Mouse (Mus musculus): Measurements from ENCODE around the gene Il4. TPM values are rescaled to one million over a fixed set of nuclear protein-coding genes. Genes with fewer than 3 reads are reported as not detected.

The Il4 gene
- polyA plus RNA-seq, 1 experiment: 0.81 TPM

GRCm38 (mm10) chr11:53634556-53634955 is 16.1 kb upstream of the Il4 start, which contains the start of gene Il13:
Il13 (minus strand) TSS chr11:53634702.
- no peak for TF ChIP-seq GATA1 (IDR thresholded peaks at IDR 0.05; ENCODE audit: low read length)

GRCm38 (mm10) chr11:53633644-53634043 is 15.2 kb upstream of the Il4 start:
- TF ChIP-seq GATA1 (IDR thresholded peaks at IDR 0.05; ENCODE audit: low read length): peak; percentile 27

- no peak for TF ChIP-seq GATA1 (IDR thresholded peaks at IDR 0.05; ENCODE audit: low read length)
These were observed 13.8 kb upstream of the Il4 start for GRCm38 (mm10) chr11:53632122-53632733.

GRCm38 (mm10) chr11:53627859-53628258 is 9.4 kb upstream of the Il4 start:
- TF ChIP-seq GATA1 (IDR thresholded peaks at IDR 0.05; ENCODE audit: low read length): no peak

DNA sequence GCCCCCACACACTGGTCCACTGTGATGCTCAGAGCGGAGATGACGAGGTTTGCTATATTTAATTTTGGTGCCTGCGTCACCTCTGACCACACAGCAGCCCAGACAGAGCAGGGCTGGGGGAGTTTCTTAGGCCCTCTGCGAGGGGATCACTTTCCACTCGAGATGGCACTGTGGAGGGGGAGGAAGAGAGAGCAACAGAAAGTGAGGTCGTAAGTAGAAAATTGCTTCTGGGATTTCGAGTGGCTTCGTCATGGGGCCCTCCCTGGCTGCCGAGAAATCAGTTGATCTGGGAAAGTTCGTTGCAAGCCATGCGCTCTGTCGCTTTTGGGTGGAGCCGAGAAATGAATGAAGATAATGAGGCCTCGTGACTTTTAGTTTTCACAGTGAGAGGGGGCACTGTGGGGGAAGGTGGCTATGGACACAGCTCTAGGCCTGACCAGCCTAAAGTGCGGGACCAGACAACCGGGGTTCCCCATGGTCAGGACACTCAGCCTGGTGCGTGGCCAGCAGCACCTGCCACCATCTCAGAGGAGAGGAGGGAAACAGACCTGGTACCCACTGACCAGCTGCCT is 8.4 kb upstream of the Il4 start:
- no peak for TF ChIP-seq GATA1 (IDR thresholded peaks at IDR 0.05; ENCODE audit: low read length)

DNA sequence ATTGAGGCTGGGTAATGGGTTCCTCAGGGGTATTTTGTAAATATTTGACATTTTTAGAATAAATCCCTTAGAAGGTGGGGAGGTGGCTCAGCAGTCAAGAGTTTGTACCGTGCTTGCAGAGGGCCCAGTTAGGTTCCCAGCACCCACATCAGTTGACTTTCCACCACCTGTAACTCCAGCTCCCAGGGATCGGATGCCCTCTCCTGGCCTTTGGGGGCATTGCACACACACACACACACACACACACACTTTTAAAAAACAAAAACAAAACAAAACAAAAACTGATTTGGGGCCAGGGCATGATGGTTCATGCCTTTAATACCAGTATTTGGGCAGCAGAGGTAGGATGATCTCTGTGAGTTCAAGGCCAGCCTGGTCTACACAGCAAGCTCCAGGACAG is 5.7 kb upstream of the Il4 start:
- TF ChIP-seq GATA1 (IDR thresholded peaks at IDR 0.05; ENCODE audit: low read length): no peak

DNA sequence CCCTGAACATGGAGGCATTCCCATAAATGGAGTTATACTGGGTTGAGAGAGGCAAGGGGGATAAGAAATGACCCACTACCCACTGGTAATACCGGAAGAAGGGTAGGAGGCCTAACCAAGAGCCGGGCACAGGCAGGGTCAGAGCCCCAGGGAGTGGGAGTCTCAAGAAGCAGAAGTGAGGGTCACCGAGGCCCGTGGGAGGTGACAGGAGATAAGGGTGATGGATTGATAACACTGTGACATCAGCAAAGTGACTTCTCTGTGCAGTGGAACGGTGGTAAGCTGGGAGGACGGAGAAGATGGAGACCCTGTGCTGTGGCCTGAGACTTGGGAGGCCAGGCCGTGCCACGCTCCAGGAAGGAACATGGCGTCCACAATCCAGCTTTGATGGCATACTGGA is 5.1 kb upstream of the Il4 start:
- TF ChIP-seq GATA1 (IDR thresholded peaks at IDR 0.05; ENCODE audit: low read length): no peak

DNA sequence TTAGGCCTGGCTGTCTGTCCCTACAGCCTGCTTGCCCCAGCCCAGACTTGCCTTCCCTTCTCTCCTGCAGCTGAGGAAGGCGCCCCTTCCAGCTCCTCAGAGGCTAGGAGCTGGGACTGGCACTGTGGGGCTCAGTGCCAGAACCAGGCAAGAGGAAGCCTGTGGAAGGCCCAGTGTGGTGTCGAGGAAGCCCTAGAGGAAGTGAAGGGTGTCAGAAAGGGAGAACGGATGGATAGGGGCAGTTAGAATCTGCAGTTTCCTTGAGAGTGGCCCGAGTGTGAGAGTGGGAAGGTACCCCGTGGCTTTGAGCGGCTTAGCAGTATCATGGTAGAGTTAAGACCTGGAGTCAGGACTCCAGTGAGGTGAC is 4.0 kb upstream of the Il4 start:
- TF ChIP-seq GATA1 (IDR thresholded peaks at IDR 0.05; ENCODE audit: low read length): no peak

DNA sequence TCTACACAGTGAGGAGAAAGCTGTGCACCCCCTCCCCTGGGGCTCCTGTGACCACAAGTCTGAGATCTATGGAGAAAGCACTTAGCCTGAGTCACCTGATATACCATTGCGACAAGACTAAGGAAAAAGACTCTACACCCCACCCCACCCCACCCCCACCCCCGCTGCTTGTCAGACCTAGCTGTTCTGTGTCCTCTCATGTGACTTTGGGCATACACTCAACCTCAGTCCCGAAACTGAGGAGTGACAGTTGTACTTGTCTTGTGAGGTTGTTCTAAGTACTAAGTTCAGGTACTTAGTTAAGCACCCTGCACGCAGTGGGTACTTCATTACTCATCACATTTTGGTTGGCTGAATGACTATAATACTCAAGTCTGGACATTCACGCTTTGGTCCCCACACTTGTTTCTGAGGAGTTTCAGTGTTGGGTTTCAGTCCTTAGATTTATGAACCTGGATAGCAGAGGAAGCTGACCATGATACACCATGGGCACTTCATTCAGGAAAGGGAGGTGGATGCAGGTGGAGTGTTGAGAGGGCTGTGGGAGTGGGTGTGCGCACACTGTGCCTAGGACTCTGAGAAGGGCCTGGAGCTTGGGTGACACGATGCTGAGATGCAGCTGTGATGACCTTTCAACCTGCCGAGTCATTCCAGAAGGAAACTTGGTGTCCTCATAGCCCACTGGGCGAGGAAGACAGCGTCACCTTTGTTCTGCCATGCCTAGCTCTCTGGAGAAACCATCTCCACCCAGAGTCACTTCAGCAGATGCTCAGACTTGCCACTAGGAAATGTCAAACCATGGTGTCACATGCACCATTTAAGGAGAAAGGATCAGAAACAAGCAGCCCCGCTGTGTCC is 3.3 kb upstream of the Il4 start:
- no peak for TF ChIP-seq GATA1 (IDR thresholded peaks at IDR 0.05; ENCODE audit: low read length)

- TF ChIP-seq GATA1 (IDR thresholded peaks at IDR 0.05; ENCODE audit: low read length): no peak
These were observed 1.6 kb upstream of the Il4 start for GRCm38 (mm10) chr11:53620094-53620493.

DNA sequence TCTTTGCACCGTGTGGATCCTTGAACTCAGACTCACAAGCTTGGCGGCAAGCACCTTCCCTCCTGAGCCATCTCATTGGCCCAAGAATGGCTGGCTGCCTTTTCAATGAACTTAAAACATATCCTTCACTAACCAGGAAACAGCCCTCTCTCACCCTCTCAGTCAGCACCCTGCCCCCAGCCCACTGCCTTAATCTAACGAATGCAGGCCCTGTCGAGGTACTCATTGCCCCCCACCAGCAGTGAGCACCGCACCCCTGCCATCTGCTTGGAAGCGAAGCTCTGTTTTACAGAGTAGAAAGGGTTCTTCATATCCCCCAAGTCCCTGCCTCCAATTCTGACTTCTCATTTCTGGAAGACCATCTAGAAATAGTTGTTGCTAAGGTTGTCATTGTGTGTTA is 959 bp upstream of the Il4 start:
- no peak for TF ChIP-seq GATA1 (IDR thresholded peaks at IDR 0.05; ENCODE audit: low read length)

DNA sequence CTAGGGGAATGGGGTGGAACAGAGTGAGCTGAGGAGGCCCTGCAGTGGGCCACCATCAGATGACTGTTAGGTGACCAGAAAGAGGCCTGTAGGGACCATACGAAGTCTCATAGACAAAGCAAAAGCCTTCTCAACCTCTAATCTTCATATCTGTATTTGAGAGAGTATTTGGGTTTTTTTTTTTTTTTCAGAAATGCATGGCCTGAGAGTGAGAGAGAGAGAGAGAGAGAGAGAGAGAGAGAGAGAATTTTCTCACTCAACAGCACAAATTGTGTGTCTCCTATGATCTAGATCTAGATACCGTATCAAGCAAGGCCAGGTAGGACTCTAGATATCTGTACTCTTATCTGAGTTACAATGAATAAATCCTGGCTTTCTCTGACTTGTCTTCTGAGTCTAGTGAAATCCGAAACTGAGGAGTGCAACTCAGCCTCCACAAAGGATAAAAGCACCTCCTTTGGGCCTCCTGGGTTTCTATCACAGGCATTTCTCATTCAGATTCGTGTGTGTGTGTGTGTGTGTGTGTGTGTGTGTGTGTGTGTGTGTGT is 833 bp downstream of the Il4 start:
- TF ChIP-seq GATA1 (IDR thresholded peaks at IDR 0.05; ENCODE audit: low read length): no peak

DNA sequence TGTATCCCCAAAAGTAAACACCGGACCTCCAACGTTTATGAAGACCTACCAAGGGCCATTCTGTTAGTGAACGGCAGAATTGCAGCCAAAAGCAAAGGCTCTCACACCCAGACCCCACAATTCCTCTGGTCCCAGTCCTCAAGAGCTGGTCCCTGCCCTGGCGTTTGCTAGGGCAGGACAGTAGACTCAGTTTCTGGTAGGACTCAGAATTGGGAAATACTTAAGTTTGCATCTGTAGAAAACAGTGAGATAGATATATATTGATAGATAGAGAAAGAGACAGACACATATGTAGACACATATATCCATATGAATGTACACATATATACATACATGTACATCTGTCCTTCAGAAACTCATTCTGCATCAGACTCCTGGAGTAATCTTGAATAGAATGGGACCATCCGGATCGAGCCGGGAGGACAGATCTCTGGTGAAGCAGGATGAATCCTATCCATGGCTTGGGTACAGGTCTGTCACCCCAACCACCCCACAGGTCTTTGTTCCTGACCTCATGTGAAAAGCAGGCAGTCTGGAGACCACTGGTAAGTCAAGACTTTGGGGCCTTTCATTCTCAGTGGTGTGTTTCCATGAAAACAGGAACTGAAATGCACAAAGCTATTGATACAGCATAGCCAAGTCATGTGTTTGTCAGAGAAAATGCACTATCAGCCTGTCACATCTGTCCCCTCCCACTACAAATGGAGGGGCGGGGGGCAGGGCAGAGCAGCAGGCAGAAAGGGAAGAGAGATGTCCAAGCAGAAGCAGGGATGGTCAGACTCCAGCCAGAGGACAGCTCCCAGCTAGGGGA is 1.5 kb downstream of the Il4 start:
- TF ChIP-seq GATA1 (IDR thresholded peaks at IDR 0.05; ENCODE audit: low read length): peak; percentile 63

- no peak for TF ChIP-seq GATA1 (IDR thresholded peaks at IDR 0.05; ENCODE audit: low read length)
These were observed 2.9 kb downstream of the Il4 start for GRCm38 (mm10) chr11:53615575-53615974.

GRCm38 (mm10) chr11:53615172-53615571 is 3.3 kb downstream of the Il4 start:
- no peak for TF ChIP-seq GATA1 (IDR thresholded peaks at IDR 0.05; ENCODE audit: low read length)

- TF ChIP-seq GATA1 (IDR thresholded peaks at IDR 0.05; ENCODE audit: low read length): no peak
These were observed 8.8 kb downstream of the Il4 start for GRCm38 (mm10) chr11:53609672-53610071.

Measured in G1E-ER4 (cell line).